Mouse (Mus musculus) gastrocnemius, postnatal 36 days (tissue): ENCODE measurements around the gene Tmtc2. TPM values are rescaled to one million over a fixed set of nuclear protein-coding genes. Genes with fewer than 3 reads are reported as not detected.

ENCODE experiments used
- DNase-seq, 2 experiments: peaks; one replicate each; pipeline ENCODE4 v3.0.0; 2022
- intact Hi-C: fragments of 180-260 bp; cut with DNase I; formaldehyde crosslinking; loops from one replicate; pipeline ENCODE4 v1.15.1; 2025
- total RNA-seq, 2 experiments: library from RNA; stranded (reverse); gene quantifications; 2 replicates each; pipeline ENCODE4 v1.2.3; 2021

The Tmtc2 gene
- total RNA-seq, 2 experiments from 2014 or later = 1.1 to 1.3 TPM

GRCm38 (mm10) chr10:105427625-105428024 lies 146.6 kb downstream of the Tmtc2 start:
- no peak for DNase-seq
- intact Hi-C loops = no loop called here

- intact Hi-C loops = no loop called here
- DNase-seq = no peak
Measured at GRCm38 (mm10) chr10:105425052-105425451, 149.2 kb downstream of the Tmtc2 start.

GRCm38 (mm10) chr10:105423187-105423586 lies 151.1 kb downstream of the Tmtc2 start:
- intact Hi-C loops = no loop called here

GRCm38 (mm10) chr10:105417845-105418383 lies 156.3 kb downstream of the Tmtc2 start:
- intact Hi-C loops = no loop called here
- DNase-seq = no peak

More at GRCm38 (mm10) chr10:105423187-105423586, 151.1 kb downstream of the Tmtc2 start:
- DNase-seq = no peak

DNA sequence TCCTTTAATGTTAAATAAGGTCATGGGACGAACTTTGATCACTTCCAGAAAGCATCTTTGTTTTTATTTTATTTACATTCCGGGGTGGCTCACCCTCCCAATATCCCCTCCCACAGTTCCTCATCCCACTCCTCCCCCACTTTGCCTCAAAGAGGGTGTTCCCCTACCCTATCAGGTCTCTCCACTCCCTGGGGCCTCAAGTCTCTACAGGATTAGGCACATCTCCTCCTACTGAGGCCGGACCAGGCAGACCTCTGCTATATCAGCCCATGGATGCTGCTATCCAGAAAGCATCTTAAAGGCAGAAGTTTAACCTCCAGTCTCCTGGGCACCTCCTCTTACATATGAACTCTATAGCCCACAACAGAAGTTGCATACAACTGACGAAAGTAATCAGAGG lies 157.7 kb downstream of the Tmtc2 start:
- intact Hi-C loops = no loop called here
- DNase-seq = no peak

- intact Hi-C loops = no loop called here
- no peak for DNase-seq
Measured at GRCm38 (mm10) chr10:105405856-105406527, 168.3 kb downstream of the Tmtc2 start.

DNA sequence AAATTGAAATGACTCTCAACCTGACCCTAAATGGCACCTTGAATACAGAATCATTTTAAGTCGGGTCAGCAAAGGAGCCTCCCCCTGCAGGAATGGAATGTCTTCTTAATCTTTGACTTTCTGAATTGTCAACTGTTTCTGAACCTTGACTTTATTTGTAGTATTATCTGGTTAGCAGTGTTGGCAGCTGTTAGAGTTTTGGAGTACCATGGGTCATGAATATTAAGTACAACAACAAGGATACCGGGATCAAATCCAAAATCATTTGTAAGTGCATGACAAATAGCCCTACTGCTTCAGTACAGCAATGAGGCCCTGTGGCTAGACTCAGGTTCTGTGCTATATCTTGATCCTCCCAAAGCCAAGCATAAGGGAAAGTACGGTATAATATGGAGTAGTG lies 170.3 kb downstream of the Tmtc2 start:
- no peak for DNase-seq
- intact Hi-C loops = no loop called here

GRCm38 (mm10) chr10:105402481-105402779 lies 171.8 kb downstream of the Tmtc2 start:
- intact Hi-C loops = no loop called here
- DNase-seq = no peak

GRCm38 (mm10) chr10:105401754-105402480 lies 172.3 kb downstream of the Tmtc2 start:
- DNase-seq = no peak
- intact Hi-C loops = no loop called here

DNA sequence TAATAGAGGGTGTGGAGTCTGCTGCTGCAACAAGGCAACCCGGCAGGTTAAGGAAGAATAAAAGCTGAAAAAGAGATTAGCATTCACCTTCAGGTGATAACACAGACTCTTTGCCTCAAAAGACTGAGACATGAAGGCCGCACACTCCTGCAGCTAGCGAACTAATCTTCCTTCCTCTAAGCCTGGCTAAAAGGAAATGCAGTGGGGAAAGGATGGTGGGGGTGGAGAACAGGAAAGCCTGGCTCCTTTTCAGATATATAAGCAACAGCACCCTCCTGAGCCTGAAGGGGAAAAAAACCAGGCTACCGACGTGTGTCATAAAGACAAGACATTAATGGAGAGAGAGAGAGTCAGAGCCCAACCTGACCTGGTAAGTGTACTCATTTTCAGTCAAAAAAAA lies 174.9 kb downstream of the Tmtc2 start:
- intact Hi-C loops = no loop called here

GRCm38 (mm10) chr10:105384065-105384464 lies 190.2 kb downstream of the Tmtc2 start:
- DNase-seq = no peak
- intact Hi-C loops = no loop called here

More for the DNA sequence above, 174.9 kb downstream of the Tmtc2 start:
- DNase-seq = no peak

GRCm38 (mm10) chr10:105381705-105382104 lies 192.5 kb downstream of the Tmtc2 start:
- DNase-seq = no peak
- intact Hi-C loops = no loop called here

DNA sequence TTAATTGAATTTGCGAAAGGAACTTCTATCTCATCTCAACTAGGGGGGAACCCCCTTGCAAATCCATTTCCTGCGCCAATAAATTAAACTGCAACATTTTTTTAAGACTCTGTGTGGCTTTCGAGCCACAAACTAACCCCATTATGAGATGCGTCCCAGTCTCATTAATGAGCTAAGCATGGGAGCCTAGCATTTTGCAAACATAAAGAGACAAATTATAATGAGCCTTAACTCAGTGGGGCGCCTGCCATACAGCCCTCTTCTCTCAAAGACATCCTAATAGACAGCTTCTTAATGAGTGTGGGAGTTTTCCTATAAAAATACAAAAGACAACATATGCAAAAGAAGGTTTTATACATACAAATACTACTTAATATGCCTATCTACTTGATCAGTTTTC lies 193.0 kb downstream of the Tmtc2 start:
- DNase-seq = no peak
- intact Hi-C loops = no loop called here

DNA sequence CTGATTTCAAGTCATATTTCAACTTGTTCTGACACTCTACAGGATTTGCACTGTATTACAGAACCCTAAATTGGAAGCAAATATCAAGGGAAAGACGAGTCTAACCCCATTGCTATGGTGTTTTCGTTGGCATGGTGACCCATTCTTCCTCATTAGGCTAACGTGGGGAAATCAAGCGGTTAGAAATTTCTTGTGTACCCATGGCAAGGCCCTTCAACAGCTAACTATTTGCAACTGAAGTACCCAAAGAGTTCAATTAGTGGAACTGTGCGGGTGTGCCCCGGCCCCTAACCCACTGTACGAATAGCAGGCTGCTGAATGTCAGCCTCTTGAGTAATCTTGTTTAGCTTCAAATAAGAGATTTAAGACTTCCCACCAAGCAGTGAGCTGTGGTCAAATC lies 193.7 kb downstream of the Tmtc2 start:
- intact Hi-C loops = no loop called here
- no peak for DNase-seq

DNA sequence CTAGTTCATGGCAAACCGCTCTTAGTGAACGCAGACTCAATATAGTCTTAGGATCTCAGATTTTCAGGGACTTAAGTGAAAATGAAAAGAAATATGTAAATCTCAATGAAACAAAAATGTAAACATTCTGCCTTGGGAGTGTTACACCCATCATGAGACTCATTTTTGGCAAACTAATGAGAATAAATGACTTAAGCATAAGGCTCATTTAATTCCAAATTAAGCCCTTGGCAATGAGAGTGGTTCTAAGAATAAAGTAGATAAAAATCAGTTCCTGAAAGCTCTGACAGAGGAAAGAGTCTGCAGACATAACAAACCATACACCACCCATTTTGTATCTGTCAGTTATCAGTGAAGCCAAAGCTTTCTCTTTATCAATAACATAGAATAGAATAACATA lies 196.5 kb downstream of the Tmtc2 start:
- no peak for DNase-seq
- intact Hi-C loops = no loop called here

DNA sequence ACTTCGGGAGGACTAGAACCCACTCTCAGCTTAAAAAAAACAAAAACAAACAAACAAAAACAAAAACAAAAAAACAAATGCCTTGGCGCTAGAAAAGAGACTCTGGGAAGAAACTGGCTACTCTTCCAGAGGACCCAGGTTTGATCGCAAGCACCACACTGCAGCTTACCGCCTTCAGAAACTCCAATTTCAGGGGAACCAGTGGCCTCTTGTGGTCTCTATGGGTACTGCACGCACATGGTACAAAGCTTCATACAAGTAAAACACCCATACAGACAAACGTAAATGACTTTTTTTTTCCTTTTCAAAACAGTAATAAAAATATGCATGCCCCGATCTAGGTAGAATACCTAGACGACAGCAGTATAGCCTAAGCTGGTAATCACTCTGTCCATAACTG lies 201.0 kb downstream of the Tmtc2 start:
- no peak for DNase-seq
- intact Hi-C loops = no loop called here

- no peak for DNase-seq
- intact Hi-C loops = no loop called here
Measured at GRCm38 (mm10) chr10:105368242-105368641, 206.0 kb downstream of the Tmtc2 start.

GRCm38 (mm10) chr10:105364480-105364879 lies 209.8 kb downstream of the Tmtc2 start:
- intact Hi-C loops = no loop called here
- DNase-seq = no peak

GRCm38 (mm10) chr10:105350301-105350700 lies 223.9 kb downstream of the Tmtc2 start:
- no peak for DNase-seq
- intact Hi-C loops = no loop called here

- intact Hi-C loops = no loop called here
Measured at GRCm38 (mm10) chr10:105345920-105346319, 228.3 kb downstream of the Tmtc2 start.

GRCm38 (mm10) chr10:105332856-105333255 lies 241.4 kb downstream of the Tmtc2 start:
- intact Hi-C loops = no loop called here
- no peak for DNase-seq

More at GRCm38 (mm10) chr10:105345920-105346319, 228.3 kb downstream of the Tmtc2 start:
- DNase-seq = no peak

DNA sequence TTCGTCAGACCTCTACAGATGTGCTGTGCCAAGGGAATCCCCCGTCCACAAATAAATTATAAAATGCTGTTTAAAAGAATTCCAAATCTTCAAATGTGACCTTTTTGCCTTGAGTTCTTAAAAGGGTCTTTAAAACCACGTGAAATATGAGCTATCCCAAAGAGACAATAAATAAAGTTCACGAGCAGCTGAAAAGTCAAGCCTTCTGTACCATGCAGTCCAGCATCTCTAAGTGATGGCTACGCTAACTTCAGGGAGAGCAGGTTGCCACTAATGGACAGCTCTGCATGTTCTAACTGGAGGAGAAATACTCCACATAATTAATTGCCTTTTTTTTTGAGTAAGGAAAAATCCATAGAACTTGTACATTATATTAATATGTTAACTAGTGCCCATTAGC lies 243.9 kb downstream of the Tmtc2 start:
- intact Hi-C loops = no loop called here
- no peak for DNase-seq
